Mouse (Mus musculus) ES-E14 (cell line): ENCODE measurements around the gene G430095P16Rik. TPM values are rescaled to one million over a fixed set of nuclear protein-coding genes. Genes with fewer than 3 reads are reported as not detected.

ENCODE experiments used
- DNase-seq: peaks from one replicate; pipeline ENCODE4 v3.0.0-alpha.2; 2013; ENCODE audit warnings: low read depth, low spot score
- H3K27ac ChIP-seq: 2 replicates; pipeline ENCODE4 v1.5.1; 2012; ENCODE audit warnings: low read depth, mild to moderate bottlenecking, low read length, moderate library complexity, mixed read lengths; ENCODE audit not compliant: poor library complexity, insufficient read depth, severe bottlenecking
- H3K36me3 ChIP-seq: 2 replicates; pipeline ENCODE4 v1.6.1; 2012; ENCODE audit warnings: mild to moderate bottlenecking, low read length, moderate library complexity, mixed read lengths; ENCODE audit not compliant: control insufficient read depth, poor library complexity, insufficient read depth, severe bottlenecking
- H3K4me1 ChIP-seq, 2 experiments: fragments of 150-350 bp in 1 of 2; sonication (generic) in 1 of 2; 2 replicates each; pipeline ENCODE4 v1.6.1; 2012; ENCODE audit warnings: low read length in 2 of 2, mild to moderate bottlenecking in 1 of 2, mixed read lengths in 1 of 2; ENCODE audit not compliant: control insufficient read depth in 2 of 2, insufficient read depth in 2 of 2, poor library complexity in 1 of 2
- H3K4me3 ChIP-seq, 2 experiments: fragments of 150-350 bp in 1 of 2; sonication (generic) in 1 of 2; 2 replicates each; pipeline ENCODE4 v1.5.1; 2012; ENCODE audit warnings: low read length in 2 of 2, low read depth in 1 of 2, mild to moderate bottlenecking in 1 of 2, mixed read lengths in 1 of 2; ENCODE audit not compliant: insufficient read depth in 1 of 2, poor library complexity in 1 of 2, severe bottlenecking in 1 of 2
- H3K9ac ChIP-seq: 2 replicates; pipeline ENCODE4 v1.6.1; 2012; ENCODE audit warnings: low read depth, mild to moderate bottlenecking, low read length, mixed read lengths; ENCODE audit not compliant: poor library complexity, insufficient read depth, severe bottlenecking
- H3K9me3 ChIP-seq: fragments of 150-350 bp; sonication (generic); 2 replicates; pipeline ENCODE4 v1.6.1; 2012; ENCODE audit warnings: low read depth, mild to moderate bottlenecking, low read length; ENCODE audit not compliant: control insufficient read depth, insufficient read depth
- CHD2 ChIP-seq: IDR thresholded peaks from 2 replicates; pipeline ENCODE4 v1.6.1; 2014; ENCODE audit warnings: mild to moderate bottlenecking, low read depth, low read length, inconsistent platforms
- HCFC1 ChIP-seq: IDR thresholded peaks from 2 replicates; pipeline ENCODE4 v1.6.1; 2012; ENCODE audit warnings: low read length, inconsistent platforms, borderline replicate concordance; ENCODE audit not compliant: insufficient read depth
- MAFK ChIP-seq: IDR thresholded peaks from 2 replicates; pipeline ENCODE4 v1.6.1; 2014; ENCODE audit warnings: mild to moderate bottlenecking, low read depth, low read length, inconsistent platforms; ENCODE audit not compliant: insufficient read depth
- ZC3H11A ChIP-seq: IDR thresholded peaks from 2 replicates; pipeline ENCODE4 v1.6.1; 2012; ENCODE audit warnings: low read depth, mild to moderate bottlenecking, inconsistent platforms, low read length, borderline replicate concordance
- ZNF384 ChIP-seq: IDR thresholded peaks from 2 replicates; pipeline ENCODE4 v1.6.1; 2012; ENCODE audit warnings: low read depth, low read length, inconsistent platforms
- in situ Hi-C, 2 experiments: fragments of 600-800 bp; cut with MboI; formaldehyde crosslinking; loops; one replicate each; pipeline ENCODE4 v1.15.1; 2025; ENCODE audit warnings: low sequenced_read_pairs in 2 of 2, inconsistent platforms in 1 of 2; ENCODE audit not compliant: unreplicated experiment in 2 of 2
- total RNA-seq: library from RNA; depleted of rRNA; stranded (reverse); fragments of 300-350 nt; gene quantifications from 2 replicates; pipeline ENCODE4 v1.2.3, GENCODE M21; 2012

The G430095P16Rik gene
- total RNA-seq, 1 experiment: 2.1 TPM

DNA sequence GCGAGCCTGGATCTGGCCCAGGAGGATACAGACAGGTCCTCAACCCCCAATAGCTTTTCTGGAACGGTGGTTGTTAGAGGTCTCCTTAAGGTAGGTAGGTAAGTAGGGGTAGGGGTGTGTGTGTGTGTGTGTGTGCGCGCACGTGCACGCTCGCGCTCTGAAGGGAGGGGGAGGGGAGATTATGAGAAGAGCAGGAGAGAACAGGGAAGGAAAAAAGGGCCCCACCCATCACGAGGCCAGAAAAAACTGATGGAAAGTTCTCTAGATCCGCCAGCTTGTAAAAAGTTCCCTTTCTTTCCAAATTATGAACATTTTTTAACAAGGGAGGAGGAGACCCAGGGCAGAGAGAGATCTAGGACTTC lies 20.2 kb downstream of the G430095P16Rik start:
- H3K27ac ChIP-seq: no peak overlapping the region
- TF ChIP-seq CHD2 (no peak), MAFK (no peak), ZC3H11A (no peak), ZNF384 (no peak), HCFC1 (no peak)
- peaks cover 1 to 13% of the 10 kb centered on the region in 2 experiments; a peak in 1 of 4 replicates for H3K4me1 ChIP-seq
- DNase-seq: no peak
- H3K36me3 ChIP-seq: no peaks in the 10 kb centered on the region
- no peak overlapping the region for H3K9ac ChIP-seq
- H3K9me3 ChIP-seq: no peaks in the 10 kb centered on the region
- peak overlapping the region; percentile 46 to 61; a peak in 2 of 4 replicates for H3K4me3 ChIP-seq
- in situ Hi-C loops: no loop called here

DNA sequence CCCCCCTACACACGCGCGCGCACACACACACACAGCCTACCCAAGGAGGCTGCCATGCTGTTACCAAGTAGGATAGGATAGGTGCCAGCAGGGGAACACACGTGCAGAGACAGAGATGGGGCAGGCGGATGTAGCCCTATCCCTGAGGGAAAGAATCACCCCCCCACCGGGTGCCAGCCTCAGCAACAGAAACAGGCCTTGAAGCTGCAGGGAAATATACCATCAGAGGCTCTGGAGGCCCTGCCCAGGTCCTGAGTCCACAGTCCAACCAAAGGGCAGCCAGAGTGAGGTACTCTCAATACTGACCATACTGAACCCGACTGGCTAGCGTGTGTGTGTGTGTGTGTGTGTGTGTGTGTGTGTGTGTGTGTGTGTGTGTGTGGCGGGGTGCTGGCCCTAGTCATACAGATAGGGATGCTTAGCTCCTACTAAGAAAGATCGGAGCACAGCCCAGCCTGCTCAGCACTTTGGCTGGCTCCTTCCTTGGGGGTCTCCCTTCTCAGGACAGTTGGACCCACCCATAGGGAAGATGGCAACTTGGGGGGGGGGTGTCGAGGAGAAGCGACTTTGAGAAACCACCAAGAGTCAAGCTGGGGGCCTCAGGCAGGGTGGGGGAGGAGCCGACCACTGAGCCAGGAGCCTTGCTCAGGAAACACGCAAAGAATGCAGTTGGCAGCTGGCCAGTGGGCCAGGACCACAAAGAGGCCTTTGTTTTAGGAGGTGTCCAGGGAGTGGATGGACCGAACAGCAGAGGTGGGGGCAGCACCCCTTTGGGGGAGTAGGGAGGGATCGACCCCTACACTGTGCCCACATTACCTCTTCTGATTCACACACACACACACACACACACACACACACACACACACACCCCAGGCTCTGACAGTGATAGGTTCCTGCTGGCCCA lies 21.0 kb downstream of the G430095P16Rik start:
- peaks cover 1 to 13% of the 10 kb centered on the region in 2 experiments; a peak in 1 of 4 replicates for H3K4me1 ChIP-seq
- H3K9ac ChIP-seq: no peak overlapping the region
- no peak for DNase-seq

DNA sequence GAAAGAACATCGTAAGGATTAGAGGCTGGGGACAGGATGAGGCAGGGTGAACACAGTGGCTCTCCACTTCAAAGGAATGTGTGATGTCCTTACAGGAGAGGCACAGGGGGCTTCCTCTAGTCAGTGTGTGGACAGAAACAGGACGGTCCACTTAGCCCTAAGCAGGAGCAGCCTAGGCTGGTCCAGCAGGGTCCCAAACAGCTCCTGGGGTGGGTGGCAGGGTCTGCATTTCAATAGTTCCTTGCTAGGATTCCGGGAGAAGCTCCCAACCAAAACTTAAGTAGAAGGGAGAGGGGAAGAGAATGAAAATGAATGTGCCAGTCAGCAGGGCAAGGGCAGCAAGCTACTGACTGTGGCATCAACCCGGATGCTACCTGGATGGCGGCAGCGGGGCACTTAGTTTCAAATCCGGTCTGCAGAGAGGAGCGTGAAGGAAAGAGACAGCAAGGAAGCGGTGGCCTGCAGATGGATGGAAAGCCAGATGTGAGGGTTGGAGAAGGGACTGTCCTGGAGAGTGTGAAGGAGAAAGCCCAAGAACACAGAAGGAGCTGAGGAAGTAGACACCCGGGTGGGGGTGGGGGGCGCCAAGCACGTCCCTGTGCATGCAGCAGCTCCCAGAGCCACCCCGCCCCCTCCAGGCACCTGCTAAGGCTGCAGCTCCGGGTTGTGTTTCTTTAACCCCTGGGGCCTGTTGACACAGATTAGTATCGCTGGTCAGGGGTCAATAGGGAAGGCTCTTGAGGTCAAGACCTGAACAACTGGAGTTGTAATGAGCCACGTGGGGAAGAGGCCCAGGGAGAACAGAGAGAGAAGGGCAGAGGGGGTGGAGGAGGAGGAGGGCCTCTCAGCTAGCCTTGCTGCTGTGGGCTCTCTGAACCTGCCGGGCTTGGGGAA lies 22.5 kb downstream of the G430095P16Rik start:
- TF ChIP-seq ZC3H11A: no peak
- TF ChIP-seq ZNF384: no peak
- TF ChIP-seq HCFC1: no peak
- peaks cover 1 to 13% of the 10 kb centered on the region in 2 experiments; a peak in 1 of 4 replicates for H3K4me1 ChIP-seq
- H3K9ac ChIP-seq: no peak overlapping the region
- no peak for DNase-seq
- H3K27ac ChIP-seq: no peak overlapping the region
- H3K4me3 ChIP-seq: no peak overlapping the region
- no peaks in the 10 kb centered on the region for H3K36me3 ChIP-seq
- no peaks in the 10 kb centered on the region for H3K9me3 ChIP-seq
- in situ Hi-C loops: no loop called here

More for the DNA sequence above, 21.0 kb downstream of the G430095P16Rik start:
- H3K36me3 ChIP-seq: no peaks in the 10 kb centered on the region
- no peak overlapping the region for H3K27ac ChIP-seq
- no peak overlapping the region for H3K4me3 ChIP-seq
- H3K9me3 ChIP-seq: no peaks in the 10 kb centered on the region
- in situ Hi-C loops: no loop called here
- TF ChIP-seq MAFK: no peak
- no peak for TF ChIP-seq ZC3H11A
- no peak for TF ChIP-seq CHD2
- no peak for TF ChIP-seq HCFC1
- no peak for TF ChIP-seq ZNF384

GRCm38 (mm10) chr8:84749519-84749918 lies 26.7 kb downstream of the G430095P16Rik start:
- TF ChIP-seq HCFC1 (no peak), ZC3H11A (no peak), CHD2 (no peak), MAFK (no peak), ZNF384 (no peak)
- peaks cover 0 to 5% of the 10 kb centered on the region in 2 experiments; a peak in 1 of 4 replicates for H3K4me1 ChIP-seq
- DNase-seq: no peak
- in situ Hi-C loops: no loop called here
- H3K36me3 ChIP-seq: no peaks in the 10 kb centered on the region
- H3K9ac ChIP-seq: no peak overlapping the region
- no peaks in the 10 kb centered on the region for H3K9me3 ChIP-seq
- H3K4me3 ChIP-seq: no peak overlapping the region
- no peak overlapping the region for H3K27ac ChIP-seq
